Mouse (Mus musculus): ENCODE measurements around the gene Tmem56. TPM values are rescaled to one million over a fixed set of nuclear protein-coding genes. Genes with fewer than 3 reads are reported as not detected.
A peak's percentile ranks its signal among the peaks of the same experiment; 100 is the strongest.

The Tmem56 gene
- polyA plus RNA-seq, 1 experiment from 2014 or later = 1.3 TPM

DNA sequence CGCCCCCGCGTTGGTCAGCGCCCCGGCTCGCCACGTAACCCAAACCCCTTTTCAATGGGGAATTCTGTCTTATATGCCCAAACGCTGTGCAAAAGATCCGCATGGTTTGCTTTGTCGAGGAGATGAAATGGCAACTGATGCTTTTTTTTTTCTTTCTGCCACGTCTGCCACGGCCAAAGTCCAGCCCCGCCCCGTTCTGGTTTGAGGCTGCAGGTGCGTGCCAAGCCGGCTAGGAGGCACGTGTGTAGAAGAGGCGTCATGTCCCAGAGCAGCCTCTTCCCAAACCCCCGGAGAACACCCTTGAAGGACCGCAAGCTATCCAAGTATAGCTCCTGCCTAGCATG lies 19.7 kb downstream of the Tmem56 start:
- Histone ChIP-seq H3K36me3 (ENCODE audit: control insufficient read depth, insufficient read depth, low read length) (no peaks in the 10 kb centered on the region), H3K4me1 (ENCODE audit: control insufficient read depth, insufficient read depth, low read length) (peaks cover 8% of the 10 kb centered on the region), H3K27me3 (replicated peaks; ENCODE audit: control insufficient read depth, insufficient read depth, low read length) (peaks cover 25% of the 10 kb centered on the region), H3K9me3 (ENCODE audit: control insufficient read depth, low read length) (no peaks in the 10 kb centered on the region), H3K4me2 (ENCODE audit: low read depth, low read length) (peak overlapping the region; percentile 99), H3K9ac (ENCODE audit: low read depth, low read length) (peak overlapping the region; percentile 71), H3K4me3 (ENCODE audit: low read length) (peak overlapping the region; percentile 75), H3K27ac (ENCODE audit: low read length) (peak overlapping the region; percentile 64)
- ATAC-seq = peak; percentile 75
- 2% methylated on average over 20 of the region's 20 CpGs for WGBS

DNA sequence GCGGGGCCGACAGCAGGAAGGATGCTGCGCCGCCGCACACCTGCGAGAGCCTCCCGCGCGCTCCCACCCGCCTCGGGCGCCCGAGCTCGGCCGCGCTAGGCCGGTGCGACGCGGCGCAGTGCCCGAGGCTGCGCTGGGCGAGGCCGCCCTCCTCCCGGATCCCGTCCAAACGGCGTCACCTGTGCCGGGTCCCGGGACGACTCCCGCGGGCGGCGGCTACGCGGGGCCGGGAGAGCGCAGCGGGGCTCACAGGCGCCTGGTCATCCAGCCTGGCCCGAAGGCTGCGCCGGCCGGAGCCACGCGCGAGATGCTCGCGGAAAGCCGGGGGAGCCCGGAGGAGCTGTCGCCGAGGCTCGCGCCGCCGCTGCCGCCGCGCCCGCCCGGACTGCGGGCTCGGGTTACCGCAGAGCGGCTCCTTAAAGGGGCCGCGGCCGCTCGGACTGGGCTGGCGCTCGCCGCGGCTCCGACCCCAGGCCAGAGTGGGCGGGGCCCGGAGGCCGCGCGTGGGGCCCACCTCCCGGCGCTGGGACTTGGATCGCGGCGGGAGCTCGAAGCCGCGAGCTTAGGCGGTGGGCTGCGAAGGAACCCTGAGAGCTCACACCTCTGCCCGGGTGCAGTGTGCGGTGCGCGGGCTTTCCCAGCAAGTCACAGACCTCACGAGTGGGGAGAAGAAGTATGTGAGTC lies 20.2 kb downstream of the Tmem56 start:
- H3K4me3 ChIP-seq (ENCODE audit: low read length) = peak overlapping the region; percentile 75
- H3K4me2 ChIP-seq (ENCODE audit: low read depth, low read length) = peak overlapping the region; percentile 99
- peak overlapping the region; percentile 64 for H3K27ac ChIP-seq (ENCODE audit: low read length)
- peaks cover 8% of the 10 kb centered on the region for H3K4me1 ChIP-seq (ENCODE audit: control insufficient read depth, insufficient read depth, low read length)
- peak; percentile 93 for ATAC-seq
- no peaks in the 10 kb centered on the region for H3K9me3 ChIP-seq (ENCODE audit: control insufficient read depth, low read length)
- H3K9ac ChIP-seq (ENCODE audit: low read depth, low read length) = peak overlapping the region; percentile 71
- peaks cover 25% of the 10 kb centered on the region for H3K27me3 ChIP-seq (replicated peaks; ENCODE audit: control insufficient read depth, insufficient read depth, low read length)
- WGBS = under 1% methylated on average over 97 of the region's 97 CpGs
- H3K36me3 ChIP-seq (ENCODE audit: control insufficient read depth, insufficient read depth, low read length) = no peaks in the 10 kb centered on the region

DNA sequence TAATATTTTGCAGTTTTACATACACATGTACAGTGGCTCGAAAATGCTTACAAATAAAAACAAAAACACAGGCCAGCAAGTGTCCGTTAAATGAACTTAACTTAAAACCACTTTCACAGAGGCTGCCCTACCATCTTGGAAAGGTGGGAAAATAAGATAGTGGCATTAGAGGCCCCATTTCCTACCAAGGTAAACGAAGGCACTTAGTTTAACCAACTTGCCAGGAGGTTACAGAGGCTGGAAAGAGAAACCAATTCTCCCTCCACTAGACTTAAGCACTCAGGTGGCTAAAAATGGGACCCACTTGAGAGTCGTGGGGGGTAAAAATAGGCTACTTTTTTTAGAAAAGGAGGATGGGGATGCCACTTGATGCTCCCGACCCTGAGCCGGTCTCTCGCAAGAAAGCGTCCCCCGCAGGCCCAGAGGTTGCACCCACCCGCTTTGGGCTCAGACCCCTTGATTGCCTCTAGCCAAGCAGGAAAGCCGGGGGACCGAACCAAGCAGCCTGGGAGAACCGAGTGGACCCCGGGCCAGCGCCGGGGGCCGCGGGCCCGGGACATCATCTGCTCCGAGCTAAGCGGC lies 20.9 kb downstream of the Tmem56 start:
- Histone ChIP-seq H3K4me1 (ENCODE audit: control insufficient read depth, insufficient read depth, low read length) (peaks cover 8% of the 10 kb centered on the region), H3K27ac (ENCODE audit: low read length) (no peak overlapping the region), H3K4me2 (ENCODE audit: low read depth, low read length) (peak overlapping the region; percentile 99), H3K9me3 (ENCODE audit: control insufficient read depth, low read length) (no peaks in the 10 kb centered on the region), H3K9ac (ENCODE audit: low read depth, low read length) (peak overlapping the region; percentile 71), H3K4me3 (ENCODE audit: low read length) (peak overlapping the region; percentile 75), H3K27me3 (replicated peaks; ENCODE audit: control insufficient read depth, insufficient read depth, low read length) (peaks cover 25% of the 10 kb centered on the region), H3K36me3 (ENCODE audit: control insufficient read depth, insufficient read depth, low read length) (no peaks in the 10 kb centered on the region)
- no peak for ATAC-seq
- 11% methylated on average over 21 of the region's 21 CpGs for WGBS

- no peak overlapping the region for H3K4me3 ChIP-seq (ENCODE audit: low read length)
- no peaks in the 10 kb centered on the region for H3K9me3 ChIP-seq (ENCODE audit: control insufficient read depth, low read length)
- no peak overlapping the region for H3K4me2 ChIP-seq (ENCODE audit: low read depth, low read length)
- H3K27ac ChIP-seq (ENCODE audit: low read length) = no peak overlapping the region
- no peaks in the 10 kb centered on the region for H3K36me3 ChIP-seq (ENCODE audit: control insufficient read depth, insufficient read depth, low read length)
- 74% methylated on average over 7 of the region's 7 CpGs for WGBS
- peaks cover 8% of the 10 kb centered on the region for H3K4me1 ChIP-seq (ENCODE audit: control insufficient read depth, insufficient read depth, low read length)
- H3K27me3 ChIP-seq (replicated peaks; ENCODE audit: control insufficient read depth, insufficient read depth, low read length) = peaks cover 25% of the 10 kb centered on the region
- H3K9ac ChIP-seq (ENCODE audit: low read depth, low read length) = no peak overlapping the region
- ATAC-seq = no peak
Measured at GRCm38 (mm10) chr3:121261251-121261650, 21.6 kb downstream of the Tmem56 start.

DNA sequence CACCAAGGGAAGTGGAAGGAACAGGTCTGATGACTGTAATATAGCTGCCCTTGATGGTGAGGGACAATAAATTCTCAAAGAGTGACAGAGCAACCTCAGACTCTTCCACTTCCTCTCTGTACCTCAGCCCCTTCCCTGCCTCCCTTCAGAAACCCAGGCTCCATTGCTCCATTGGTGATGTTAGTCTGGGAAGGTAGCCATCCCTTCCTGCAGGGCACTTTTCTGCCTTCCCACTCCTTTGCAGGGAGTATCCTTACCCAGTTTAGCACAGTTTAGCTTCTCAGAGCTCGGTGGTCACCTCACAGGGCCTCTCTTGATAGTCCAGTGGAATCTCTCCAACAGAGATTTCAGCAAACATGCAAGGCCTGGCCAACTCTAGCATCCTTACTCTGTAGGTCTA lies 22.1 kb downstream of the Tmem56 start:
- WGBS = 55% methylated on average over 1 of the region's 1 CpGs
- no peak overlapping the region for H3K27ac ChIP-seq (ENCODE audit: low read length)
- H3K4me3 ChIP-seq (ENCODE audit: low read length) = no peak overlapping the region
- H3K36me3 ChIP-seq (ENCODE audit: control insufficient read depth, insufficient read depth, low read length) = no peaks in the 10 kb centered on the region
- H3K4me1 ChIP-seq (ENCODE audit: control insufficient read depth, insufficient read depth, low read length) = peaks cover 8% of the 10 kb centered on the region
- ATAC-seq = no peak
- H3K27me3 ChIP-seq (replicated peaks; ENCODE audit: control insufficient read depth, insufficient read depth, low read length) = peaks cover 25% of the 10 kb centered on the region
- no peak overlapping the region for H3K4me2 ChIP-seq (ENCODE audit: low read depth, low read length)
- no peak overlapping the region for H3K9ac ChIP-seq (ENCODE audit: low read depth, low read length)
- no peaks in the 10 kb centered on the region for H3K9me3 ChIP-seq (ENCODE audit: control insufficient read depth, low read length)

GRCm38 (mm10) chr3:121260041-121260440 lies 22.9 kb downstream of the Tmem56 start:
- peaks cover 25% of the 10 kb centered on the region for H3K27me3 ChIP-seq (replicated peaks; ENCODE audit: control insufficient read depth, insufficient read depth, low read length)
- H3K4me3 ChIP-seq (ENCODE audit: low read length) = no peak overlapping the region
- no peak for ATAC-seq
- WGBS = 81% methylated on average over 7 of the region's 7 CpGs
- no peaks in the 10 kb centered on the region for H3K36me3 ChIP-seq (ENCODE audit: control insufficient read depth, insufficient read depth, low read length)
- no peak overlapping the region for H3K9ac ChIP-seq (ENCODE audit: low read depth, low read length)
- no peak overlapping the region for H3K27ac ChIP-seq (ENCODE audit: low read length)
- H3K4me1 ChIP-seq (ENCODE audit: control insufficient read depth, insufficient read depth, low read length) = peaks cover 8% of the 10 kb centered on the region
- H3K4me2 ChIP-seq (ENCODE audit: low read depth, low read length) = no peak overlapping the region
- no peaks in the 10 kb centered on the region for H3K9me3 ChIP-seq (ENCODE audit: control insufficient read depth, low read length)

GRCm38 (mm10) chr3:121258521-121259478 lies 24.1 kb downstream of the Tmem56 start:
- no peaks in the 10 kb centered on the region for H3K36me3 ChIP-seq (ENCODE audit: control insufficient read depth, insufficient read depth, low read length)
- ATAC-seq = no peak
- H3K27ac ChIP-seq (ENCODE audit: low read length) = no peak overlapping the region
- H3K27me3 ChIP-seq (replicated peaks; ENCODE audit: control insufficient read depth, insufficient read depth, low read length) = peaks cover 21% of the 10 kb centered on the region
- no peak overlapping the region for H3K4me2 ChIP-seq (ENCODE audit: low read depth, low read length)
- H3K4me3 ChIP-seq (ENCODE audit: low read length) = no peak overlapping the region
- 73% methylated on average over 20 of the region's 20 CpGs for WGBS
- H3K9ac ChIP-seq (ENCODE audit: low read depth, low read length) = no peak overlapping the region
- H3K9me3 ChIP-seq (ENCODE audit: control insufficient read depth, low read length) = no peaks in the 10 kb centered on the region
- peaks cover 8% of the 10 kb centered on the region for H3K4me1 ChIP-seq (ENCODE audit: control insufficient read depth, insufficient read depth, low read length)

DNA sequence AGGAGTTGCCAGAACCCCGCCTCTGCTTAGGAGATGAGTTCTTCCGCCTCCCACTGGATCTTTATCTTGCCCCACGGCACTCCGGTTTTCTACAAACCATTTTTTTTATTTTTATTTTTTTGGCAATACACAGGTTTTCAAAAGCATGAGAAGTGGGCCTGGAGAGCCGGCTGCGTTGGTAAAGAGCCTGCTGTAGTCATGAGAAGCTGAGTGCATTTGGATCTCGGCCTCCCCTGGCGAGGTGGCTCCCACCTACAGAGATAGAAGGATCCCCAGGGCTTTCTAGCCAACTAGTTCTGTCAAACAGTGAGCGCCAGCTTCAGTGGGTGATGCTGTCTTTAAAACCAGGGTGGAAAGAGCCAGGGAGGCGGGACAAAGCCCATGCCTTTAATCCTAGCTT lies 25.5 kb downstream of the Tmem56 start:
- WGBS = 86% methylated on average over 10 of the region's 10 CpGs
- Histone ChIP-seq H3K9ac (ENCODE audit: low read depth, low read length) (no peak overlapping the region), H3K4me1 (ENCODE audit: control insufficient read depth, insufficient read depth, low read length) (peaks cover 5% of the 10 kb centered on the region), H3K4me2 (ENCODE audit: low read depth, low read length) (no peak overlapping the region), H3K27ac (ENCODE audit: low read length) (no peak overlapping the region), H3K4me3 (ENCODE audit: low read length) (no peak overlapping the region), H3K27me3 (replicated peaks; ENCODE audit: control insufficient read depth, insufficient read depth, low read length) (peaks cover 15% of the 10 kb centered on the region), H3K36me3 (ENCODE audit: control insufficient read depth, insufficient read depth, low read length) (no peaks in the 10 kb centered on the region), H3K9me3 (ENCODE audit: control insufficient read depth, low read length) (no peaks in the 10 kb centered on the region)
- no peak for ATAC-seq

GRCm38 (mm10) chr3:121256131-121256530 lies 26.8 kb downstream of the Tmem56 start:
- H3K9ac ChIP-seq (ENCODE audit: low read depth, low read length) = no peak overlapping the region
- H3K27ac ChIP-seq (ENCODE audit: low read length) = no peak overlapping the region
- H3K27me3 ChIP-seq (replicated peaks; ENCODE audit: control insufficient read depth, insufficient read depth, low read length) = peaks cover 7% of the 10 kb centered on the region; the same call in 1 of the 2 replicates
- WGBS = 86% methylated on average over 8 of the region's 8 CpGs
- no peaks in the 10 kb centered on the region for H3K9me3 ChIP-seq (ENCODE audit: control insufficient read depth, low read length)
- H3K4me1 ChIP-seq (ENCODE audit: control insufficient read depth, insufficient read depth, low read length) = no peaks in the 10 kb centered on the region; the same call in none of the 2 replicates
- H3K4me3 ChIP-seq (ENCODE audit: low read length) = no peak overlapping the region
- no peaks in the 10 kb centered on the region for H3K36me3 ChIP-seq (ENCODE audit: control insufficient read depth, insufficient read depth, low read length)
- no peak overlapping the region for H3K4me2 ChIP-seq (ENCODE audit: low read depth, low read length)
- no peak for ATAC-seq
